Mouse (Mus musculus) liver, embryonic 11.5 days (tissue): ENCODE measurements around the gene Tlr3. TPM values are rescaled to one million over a fixed set of nuclear protein-coding genes. Genes with fewer than 3 reads are reported as not detected.

ENCODE experiments used
- ATAC-seq: fragments of 200-750 bp; cut with Nextera tagmentation; replicated peaks from 2 replicates; pipeline ENCODE4 v1.8.0; 2017; ENCODE audit warnings: moderate number of reproducible peaks, mild to moderate bottlenecking, moderate TSS enrichment, moderate library complexity; ENCODE audit not compliant: low FRiP score
- DNase-seq: peaks from one replicate; pipeline ENCODE4 v3.0.0-alpha.2; 2017; ENCODE audit warnings: low spot score
- H3K27ac ChIP-seq: fragments of 300-500 bp; sonication (generic); 2 replicates; pipeline ENCODE4 v1.5.1; 2014; ENCODE audit warnings: mild to moderate bottlenecking, low read depth, low read length, control low read depth
- H3K27me3 ChIP-seq: fragments of 300-500 bp; sonication (generic); replicated peaks from 2 replicates; pipeline ENCODE4 v1.6.1; 2014; ENCODE audit warnings: low read length, mixed read lengths; ENCODE audit not compliant: control insufficient read depth, insufficient read depth
- H3K36me3 ChIP-seq: fragments of 300-500 bp; sonication (generic); 2 replicates; pipeline ENCODE4 v1.6.1; 2014; ENCODE audit warnings: mild to moderate bottlenecking, low read length, moderate library complexity, mixed read lengths; ENCODE audit not compliant: control insufficient read depth, insufficient read depth
- H3K4me1 ChIP-seq: fragments of 300-500 bp; sonication (generic); replicated peaks from 2 replicates; pipeline ENCODE4 v1.6.1; 2014; ENCODE audit warnings: low read length, mixed read lengths; ENCODE audit not compliant: control insufficient read depth, insufficient read depth
- H3K4me2 ChIP-seq: fragments of 300-500 bp; sonication (generic); 2 replicates; pipeline ENCODE4 v1.6.1; 2014; ENCODE audit warnings: mild to moderate bottlenecking, control low read depth, moderate library complexity
- H3K4me3 ChIP-seq: fragments of 300-500 bp; sonication (generic); 2 replicates; pipeline ENCODE4 v1.5.1; 2014; ENCODE audit warnings: low read depth, low read length, control low read depth
- H3K9ac ChIP-seq: fragments of 300-500 bp; sonication (generic); 2 replicates; pipeline ENCODE4 v1.6.1; 2014; ENCODE audit warnings: low read depth, low read length, control low read depth
- H3K9me3 ChIP-seq: fragments of 300-500 bp; sonication (generic); 2 replicates; pipeline ENCODE4 v1.6.1; 2016; ENCODE audit warnings: low read length, inconsistent platforms, mixed read lengths; ENCODE audit not compliant: control insufficient read depth
- WGBS: fragments of 180-500 bp; shearing (Covaris S2); extraction: QIAGEN DNeasy Blood & Tissue Kit; methylation state at CpG from one replicate; pipeline ENCODE4 v1.1.7; 2014; 5-methylcytosine and 5-hydroxymethylcytosine counted together
- polyA plus RNA-seq: library from polyadenylated mRNA; unstranded; fragments of >200 nt; fragmentation: Nextera tagmentation; extraction: Ambion mirVana; gene quantifications from 2 replicates; pipeline ENCODE4 v1.2.1, GENCODE M21; 2014

The Tlr3 gene
- polyA plus RNA-seq, 1 experiment from 2014 or later: 1.0 TPM

DNA sequence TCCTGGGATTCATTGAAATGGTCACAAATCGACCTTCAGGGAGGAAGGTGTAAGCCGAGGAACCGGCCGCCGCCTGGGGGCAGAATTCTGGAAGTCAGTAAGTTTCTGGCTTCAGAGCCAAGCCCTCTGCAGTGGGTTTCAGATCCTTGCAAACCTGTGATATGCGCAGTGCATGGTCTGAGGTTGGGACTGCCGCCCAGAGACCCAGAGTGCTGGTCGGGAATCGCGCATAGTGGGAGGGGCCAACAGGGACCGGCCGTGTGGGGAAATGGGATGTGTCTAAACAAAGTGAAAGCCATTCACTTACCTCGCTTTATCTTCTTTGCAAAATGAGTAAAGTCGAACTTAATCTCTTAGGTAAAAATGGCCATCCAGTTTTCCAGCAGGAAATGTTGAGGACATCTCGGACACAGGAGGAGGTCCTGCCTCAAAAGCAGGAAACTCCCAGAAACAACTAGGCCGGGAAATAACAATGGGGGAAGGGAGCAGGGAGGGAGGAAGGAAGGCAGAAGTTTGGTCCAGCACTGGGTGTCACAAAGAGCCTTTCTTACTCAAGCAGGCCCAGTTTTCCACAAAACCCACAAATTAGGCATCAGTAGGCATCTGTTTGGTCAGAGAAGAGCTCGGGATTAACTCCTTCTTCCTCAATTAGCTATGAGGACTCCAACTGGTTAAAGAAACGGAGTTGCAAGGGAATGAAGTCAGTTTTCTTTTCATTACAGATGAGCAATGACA is 567 bp downstream of the Tlr3 start:
- Histone ChIP-seq H3K27me3 (no peaks in the 10 kb centered on the region), H3K4me2 (peak overlapping the region; percentile 71), H3K9me3 (no peaks in the 10 kb centered on the region), H3K9ac (peak overlapping the region; percentile 52), H3K4me1 (no peaks in the 10 kb centered on the region), H3K27ac (no peak overlapping the region; the same call in 1 of the 2 replicates), H3K36me3 (no peaks in the 10 kb centered on the region), H3K4me3 (peak overlapping the region; percentile 51)
- DNase-seq: peak; percentile 48
- ATAC-seq: peak; percentile 84
- WGBS: 7% methylated on average over 18 of the region's 18 CpGs

DNA sequence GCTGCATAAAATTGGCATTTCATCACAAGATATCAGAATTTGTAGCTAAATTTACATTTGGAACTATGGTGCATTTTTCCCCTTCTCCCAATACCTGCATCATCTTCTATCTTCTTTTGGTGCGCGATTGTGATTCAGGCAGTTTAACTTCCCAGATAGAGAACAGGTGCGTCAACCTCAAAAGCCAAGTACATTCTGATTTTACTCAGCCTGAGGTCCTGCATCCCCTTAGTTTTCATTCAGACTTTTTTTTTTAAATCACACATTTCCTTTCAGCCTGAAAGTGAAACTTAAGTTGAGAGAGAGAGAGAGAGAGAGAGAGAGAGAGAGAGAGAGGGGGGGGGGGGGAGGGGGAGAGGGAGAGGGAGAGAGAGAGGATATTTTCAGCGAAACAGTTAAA is 1.2 kb downstream of the Tlr3 start:
- Histone ChIP-seq H3K27me3 (no peaks in the 10 kb centered on the region), H3K4me2 (peak overlapping the region; percentile 71), H3K9me3 (no peaks in the 10 kb centered on the region), H3K4me3 (peak overlapping the region; percentile 51), H3K4me1 (no peaks in the 10 kb centered on the region), H3K9ac (no peak overlapping the region), H3K27ac (no peak overlapping the region), H3K36me3 (no peaks in the 10 kb centered on the region)
- WGBS: 52% methylated on average over 4 of the region's 4 CpGs
- ATAC-seq (no peak), DNase-seq (no peak)

DNA sequence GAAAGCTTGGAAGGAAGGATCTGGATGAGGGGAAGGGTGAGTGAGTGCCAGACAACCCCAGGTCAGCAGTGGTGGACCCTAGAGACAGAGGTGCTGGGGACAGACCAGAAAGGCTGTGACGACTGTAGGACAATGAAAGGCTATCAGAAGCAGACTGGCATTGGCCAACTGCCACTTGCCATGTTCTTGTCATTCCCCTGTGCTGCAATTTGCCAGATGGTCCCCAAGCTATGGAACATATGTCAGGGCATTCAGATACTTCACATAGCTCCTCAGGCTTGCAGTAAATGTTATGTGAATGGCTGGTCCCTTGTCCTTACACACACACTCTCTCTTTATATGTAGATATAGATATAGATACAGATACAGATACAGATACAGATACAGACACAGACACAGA is 27.6 kb downstream of the Tlr3 start:
- H3K27me3 ChIP-seq: peaks cover 9% of the 10 kb centered on the region
- DNase-seq: no peak

GRCm38 (mm10) chr8:45381963-45382347 is 28.9 kb downstream of the Tlr3 start, which contains the start of gene Fam149a:
Fam149a (minus strand) TSS chr8:45382291.
- ATAC-seq: no peak

More for the DNA sequence above, 27.6 kb downstream of the Tlr3 start:
- Histone ChIP-seq H3K4me3 (no peak overlapping the region), H3K9ac (no peak overlapping the region), H3K36me3 (no peaks in the 10 kb centered on the region), H3K27ac (no peak overlapping the region), H3K9me3 (no peaks in the 10 kb centered on the region), H3K4me2 (no peak overlapping the region), H3K4me1 (no peaks in the 10 kb centered on the region)
- WGBS: 44% methylated on average over 1 of the region's 1 CpGs
- ATAC-seq: no peak

GRCm38 (mm10) chr8:45381075-45381962 is 29.6 kb downstream of the Tlr3 start:
- no peak overlapping the region for H3K9ac ChIP-seq
- peaks cover 9% of the 10 kb centered on the region for H3K27me3 ChIP-seq
- H3K9me3 ChIP-seq: no peaks in the 10 kb centered on the region
- 3% methylated on average over 38 of the region's 38 CpGs for WGBS
- ATAC-seq (no peak), DNase-seq (no peak)
- no peaks in the 10 kb centered on the region for H3K4me1 ChIP-seq
- H3K4me2 ChIP-seq: peak overlapping the region; percentile 66
- H3K36me3 ChIP-seq: no peaks in the 10 kb centered on the region
- no peak overlapping the region for H3K27ac ChIP-seq
- H3K4me3 ChIP-seq: peak overlapping the region; percentile 35

More at GRCm38 (mm10) chr8:45381963-45382347, 28.9 kb downstream of the Tlr3 start, which contains the start of gene Fam149a:
- no peak within 1 kb of the TSS for H3K27ac ChIP-seq
- peak within 1 kb of the TSS; percentile 35 for H3K4me3 ChIP-seq
- DNase-seq: no peak
- H3K36me3 ChIP-seq: no peaks in the 10 kb centered on the region
- no peaks in the 10 kb centered on the region for H3K4me1 ChIP-seq
- no peaks in the 10 kb centered on the region for H3K9me3 ChIP-seq
- H3K4me2 ChIP-seq: peak within 1 kb of the TSS; percentile 66
- 5% methylated on average over 6 of the region's 6 CpGs for WGBS
- no peak within 1 kb of the TSS for H3K9ac ChIP-seq
- peaks cover 9% of the 10 kb centered on the region for H3K27me3 ChIP-seq

DNA sequence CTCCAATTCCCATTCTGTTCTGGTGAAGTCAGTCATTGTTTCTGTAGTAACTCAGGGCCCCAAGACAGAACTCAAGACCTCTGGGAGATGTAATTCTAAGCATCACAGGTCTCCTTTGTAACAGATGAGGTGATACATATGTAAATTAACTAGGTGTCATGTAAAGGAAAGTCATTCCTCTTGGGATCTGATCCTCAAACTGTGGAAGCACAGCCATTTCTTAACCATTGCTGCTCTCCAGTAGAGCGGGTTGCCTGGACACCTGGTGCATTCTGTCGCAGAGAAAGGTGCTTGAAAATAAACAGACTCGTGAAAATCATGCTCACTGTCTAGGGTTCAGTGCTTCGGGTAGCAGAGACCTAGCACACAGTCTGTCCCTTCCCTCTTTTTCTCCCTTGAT is 30.3 kb downstream of the Tlr3 start:
- ATAC-seq (no peak), DNase-seq (no peak)
- Histone ChIP-seq H3K4me1 (no peaks in the 10 kb centered on the region), H3K27me3 (peaks cover 9% of the 10 kb centered on the region), H3K9me3 (no peaks in the 10 kb centered on the region), H3K4me2 (no peak overlapping the region), H3K36me3 (no peaks in the 10 kb centered on the region), H3K9ac (no peak overlapping the region), H3K4me3 (no peak overlapping the region), H3K27ac (no peak overlapping the region)
- 18% methylated on average over 4 of the region's 4 CpGs for WGBS

DNA sequence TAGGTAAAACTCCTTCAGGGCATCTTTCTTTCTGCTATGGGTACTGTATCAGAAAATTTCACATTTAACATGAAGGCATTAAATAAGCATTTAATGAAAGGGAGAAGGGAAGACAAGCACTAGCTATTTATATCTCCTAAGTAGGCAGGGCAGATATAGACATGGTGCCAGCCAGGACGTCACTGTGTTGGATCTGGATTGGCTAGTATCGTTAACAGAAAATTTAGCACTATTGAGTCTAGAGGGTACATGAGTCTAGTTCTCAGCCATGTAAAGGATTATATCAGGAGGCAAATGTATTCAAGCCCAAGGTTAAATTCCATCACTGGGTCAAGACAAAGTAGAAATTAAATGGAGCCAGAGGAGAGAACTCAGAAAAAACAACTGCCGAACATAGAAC is 36.8 kb downstream of the Tlr3 start:
- 84% methylated on average over 3 of the region's 3 CpGs for WGBS

GRCm38 (mm10) chr8:45367154-45367553 is 43.7 kb downstream of the Tlr3 start:
- Histone ChIP-seq H3K27me3 (no peaks in the 10 kb centered on the region), H3K36me3 (no peaks in the 10 kb centered on the region), H3K4me3 (no peak overlapping the region), H3K4me2 (no peak overlapping the region), H3K4me1 (no peaks in the 10 kb centered on the region), H3K9me3 (no peaks in the 10 kb centered on the region), H3K9ac (no peak overlapping the region), H3K27ac (no peak overlapping the region)
- WGBS: 44% methylated on average over 1 of the region's 1 CpGs
- no peak for DNase-seq
- ATAC-seq: no peak

More for the DNA sequence above, 36.8 kb downstream of the Tlr3 start:
- ATAC-seq: no peak
- Histone ChIP-seq H3K9ac (no peak overlapping the region), H3K9me3 (no peaks in the 10 kb centered on the region), H3K4me1 (no peaks in the 10 kb centered on the region), H3K27me3 (no peaks in the 10 kb centered on the region), H3K27ac (no peak overlapping the region), H3K4me2 (no peak overlapping the region), H3K36me3 (no peaks in the 10 kb centered on the region), H3K4me3 (no peak overlapping the region)
- no peak for DNase-seq
